Mouse (Mus musculus): ENCODE measurements at regions not wholly inside any gene's neighbourhood (a gene's known extent, or its start where the extent isn't known, plus 50 kb on each side); places are given as distances from the start of the nearest gene placed in this dataset.

DNA sequence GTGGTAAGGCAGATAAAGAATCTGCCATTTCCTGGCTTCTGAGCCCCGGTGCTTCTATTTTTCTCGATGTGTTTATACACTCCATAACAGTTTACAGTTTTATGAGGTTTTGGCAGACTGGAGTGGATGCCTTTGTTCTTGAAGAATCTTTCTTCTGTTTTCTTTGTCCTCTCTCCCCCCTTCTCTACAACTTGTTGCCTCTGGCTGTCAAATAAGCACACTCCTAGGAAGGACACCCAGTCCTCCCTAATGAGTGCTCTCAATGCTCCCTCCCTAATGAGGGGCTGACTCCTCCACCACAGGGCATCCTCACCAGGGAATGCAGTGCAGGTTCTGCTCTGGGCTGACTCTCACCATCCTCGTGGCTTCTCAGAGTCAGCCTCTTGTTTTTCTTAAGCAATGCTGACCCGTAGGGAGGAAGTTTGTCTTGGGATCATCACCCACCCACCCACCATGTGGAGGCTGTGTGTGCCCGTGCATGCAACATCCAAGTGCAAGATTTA, 486.9 kb upstream of the Tbx3 start:
- no peak for TF ChIP-seq MAFK (IDR thresholded peaks at IDR 0.05; ENCODE audit: borderline replicate concordance, low read depth, low read length)
- no peak for TF ChIP-seq TAL1 (IDR thresholded peaks at IDR 0.05; ENCODE audit: low read length)
- no peak for TF ChIP-seq KAT2A (conservative IDR thresholded peaks at IDR 0.05; ENCODE audit: low read depth, low read length)
- TF ChIP-seq POLR2A (IDR thresholded peaks at IDR 0.05; ENCODE audit: control insufficient read depth in 1 of 2, insufficient read depth in 1 of 2, low read depth in 1 of 2, low read length in 2 of 2, poor library complexity in 1 of 2): no peak
- no peak for TF ChIP-seq TCF12 (IDR thresholded peaks at IDR 0.05; ENCODE audit: low read depth, low read length)
- no peak for TF ChIP-seq POLR2AphosphoS5 (IDR thresholded peaks at IDR 0.05; ENCODE audit: borderline replicate concordance, low read depth, low read length)
- TF ChIP-seq GABPA (IDR thresholded peaks at IDR 0.05; ENCODE audit: low read depth, low read length): no peak
